Mouse (Mus musculus) erythroblast, embryonic 14.5 days (primary cell): Measurements from ENCODE around the gene Acsl3. TPM values are rescaled to one million over a fixed set of nuclear protein-coding genes. Genes with fewer than 3 reads are reported as not detected.

ENCODE experiments used
- H3K27me3 ChIP-seq: 2 replicates; pipeline ENCODE4 v1.6.1; 2012; ENCODE audit warnings: inconsistent platforms; ENCODE audit not compliant: control insufficient read depth
- H3K36me3 ChIP-seq: 2 replicates; pipeline ENCODE4 v1.6.1; 2012; ENCODE audit warnings: mild to moderate bottlenecking, inconsistent platforms; ENCODE audit not compliant: control insufficient read depth
- H3K4me1 ChIP-seq: 2 replicates; pipeline ENCODE4 v1.6.1; 2012; ENCODE audit warnings: inconsistent platforms; ENCODE audit not compliant: control insufficient read depth
- H3K4me3 ChIP-seq: replicated peaks from 2 replicates; pipeline ENCODE3; 2012; ENCODE audit warnings: moderate library complexity, mild to moderate bottlenecking, inconsistent platforms
- H3K9me3 ChIP-seq: 2 replicates; pipeline ENCODE4 v1.6.1; 2012; ENCODE audit warnings: low read length, inconsistent platforms, mixed read lengths; ENCODE audit not compliant: control insufficient read depth
- GATA1 ChIP-seq: IDR thresholded peaks from 2 replicates; pipeline ENCODE4 v1.6.1; 2012; ENCODE audit warnings: low read length, inconsistent platforms, mixed read lengths
- TAL1 ChIP-seq: IDR thresholded peaks from 3 replicates; pipeline ENCODE4 v1.6.1; 2012; ENCODE audit warnings: low read length, inconsistent platforms, mixed read lengths
- polyA plus RNA-seq: library from polyadenylated mRNA; stranded (reverse); fragments of >175 nt; gene quantifications from 2 replicates; pipeline ENCODE4 v1.2.3, GENCODE M21; 2012

The Acsl3 gene
- polyA plus RNA-seq, 1 experiment = 0.11 TPM

- TF ChIP-seq GATA1 (no peak), TAL1 (no peak)
- H3K36me3 ChIP-seq = no peaks in the 10 kb centered on the region
- no peak overlapping the region for H3K4me3 ChIP-seq
- no peaks in the 10 kb centered on the region for H3K27me3 ChIP-seq
- H3K9me3 ChIP-seq = no peaks in the 10 kb centered on the region
- no peaks in the 10 kb centered on the region for H3K4me1 ChIP-seq
Observed at GRCm38 (mm10) chr1:78725617-78726223, 68.1 kb downstream of the Acsl3 start.

DNA sequence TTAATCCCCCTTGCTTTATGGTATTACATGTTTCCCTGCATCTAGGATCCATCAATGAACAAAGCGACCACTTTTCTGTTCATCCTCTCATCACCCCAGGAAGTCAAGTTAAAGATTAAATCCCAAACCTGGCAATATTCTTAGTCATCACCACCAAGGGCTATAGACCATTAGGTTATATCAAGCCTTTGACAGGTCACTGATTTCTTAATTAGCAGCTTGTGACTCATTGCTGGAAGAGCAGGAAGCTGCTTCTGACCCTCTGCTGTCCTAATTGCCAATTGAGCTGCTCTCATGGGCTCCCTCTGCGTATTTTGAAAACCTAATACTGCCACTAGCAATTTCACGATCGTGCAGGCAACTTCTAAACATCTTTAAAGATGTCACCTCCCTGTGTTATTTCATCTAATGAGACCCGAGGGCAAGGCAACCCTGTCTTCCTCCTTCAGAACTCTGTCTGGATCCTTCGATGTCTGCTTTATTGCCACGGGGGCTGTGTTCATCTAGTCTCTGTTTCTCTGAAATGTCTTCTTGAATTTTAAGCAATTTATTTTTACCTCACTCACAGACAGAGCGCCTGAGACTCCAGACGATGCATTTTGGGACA, 72.6 kb downstream of the Acsl3 start:
- Histone ChIP-seq H3K4me1 (no peaks in the 10 kb centered on the region), H3K9me3 (no peaks in the 10 kb centered on the region; the same call in 1 of the 2 replicates), H3K4me3 (no peak overlapping the region), H3K27me3 (no peaks in the 10 kb centered on the region), H3K36me3 (no peaks in the 10 kb centered on the region)
- TF ChIP-seq GATA1 (no peak), TAL1 (no peak)

DNA sequence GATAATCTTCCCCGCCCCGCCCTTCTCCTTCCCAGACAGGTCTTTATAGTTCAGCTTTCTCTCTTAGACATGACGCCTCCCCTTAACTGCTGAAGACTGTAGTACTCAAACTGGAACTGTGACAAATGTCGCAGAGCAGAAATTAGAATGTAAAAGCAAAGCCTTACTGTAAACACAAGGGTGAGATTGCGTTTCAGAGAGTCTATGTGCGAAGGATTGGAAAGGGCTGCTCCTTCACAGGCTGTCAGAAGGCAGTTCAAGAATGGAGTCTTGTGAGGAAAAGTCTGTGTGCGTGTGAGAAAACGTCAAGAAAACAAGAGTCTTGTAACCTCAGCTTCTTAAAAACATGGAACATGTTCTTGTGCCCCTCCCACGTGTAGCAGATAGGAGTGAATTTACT, 74.7 kb downstream of the Acsl3 start:
- Histone ChIP-seq H3K4me1 (no peaks in the 10 kb centered on the region), H3K36me3 (no peaks in the 10 kb centered on the region), H3K27me3 (no peaks in the 10 kb centered on the region), H3K9me3 (no peaks in the 10 kb centered on the region; the same call in 1 of the 2 replicates), H3K4me3 (no peak overlapping the region)
- TF ChIP-seq GATA1 = no peak
- no peak for TF ChIP-seq TAL1

GRCm38 (mm10) chr1:78734261-78735000, 76.8 kb downstream of the Acsl3 start:
- no peaks in the 10 kb centered on the region; the same call in 1 of the 2 replicates for H3K9me3 ChIP-seq
- no peaks in the 10 kb centered on the region for H3K36me3 ChIP-seq
- no peak overlapping the region for H3K4me3 ChIP-seq
- no peaks in the 10 kb centered on the region for H3K27me3 ChIP-seq
- TF ChIP-seq TAL1 (no peak), GATA1 (no peak)
- H3K4me1 ChIP-seq = no peaks in the 10 kb centered on the region

GRCm38 (mm10) chr1:78737646-78738045, 80.0 kb downstream of the Acsl3 start:
- Histone ChIP-seq H3K4me3 (no peak overlapping the region), H3K9me3 (peaks cover 2% of the 10 kb centered on the region; the same call in 1 of the 2 replicates), H3K27me3 (no peaks in the 10 kb centered on the region), H3K4me1 (no peaks in the 10 kb centered on the region), H3K36me3 (no peaks in the 10 kb centered on the region)
- TF ChIP-seq TAL1 (no peak), GATA1 (no peak)

GRCm38 (mm10) chr1:78740676-78741075, 83.1 kb downstream of the Acsl3 start:
- Histone ChIP-seq H3K9me3 (peaks cover 2% of the 10 kb centered on the region; the same call in 1 of the 2 replicates), H3K4me1 (no peaks in the 10 kb centered on the region), H3K36me3 (no peaks in the 10 kb centered on the region), H3K4me3 (no peak overlapping the region), H3K27me3 (no peaks in the 10 kb centered on the region)
- no peak for TF ChIP-seq TAL1
- TF ChIP-seq GATA1 = no peak

DNA sequence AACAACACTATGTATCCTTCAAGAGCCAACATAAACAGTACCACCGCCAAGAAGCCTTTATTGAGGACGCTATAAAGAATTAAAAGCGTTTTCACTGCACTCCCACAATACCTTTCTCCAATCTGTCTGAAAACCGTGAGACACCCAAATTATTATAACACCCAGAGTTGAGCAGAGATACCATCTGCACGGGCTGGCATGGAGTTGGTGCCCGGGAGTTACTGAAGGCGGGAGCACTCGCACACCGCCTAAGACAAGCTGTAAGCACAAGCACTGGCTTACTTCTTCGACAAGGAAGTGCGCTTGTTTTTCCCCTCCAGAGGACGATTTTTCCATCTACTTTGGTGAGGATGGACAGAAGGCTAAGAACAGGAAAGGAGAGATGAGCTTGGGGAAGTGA, 84.6 kb downstream of the Acsl3 start:
- Histone ChIP-seq H3K9me3 (peaks cover 2% of the 10 kb centered on the region; the same call in 1 of the 2 replicates), H3K4me1 (no peaks in the 10 kb centered on the region), H3K4me3 (no peak overlapping the region), H3K36me3 (no peaks in the 10 kb centered on the region), H3K27me3 (no peaks in the 10 kb centered on the region)
- TF ChIP-seq TAL1 = no peak
- no peak for TF ChIP-seq GATA1

DNA sequence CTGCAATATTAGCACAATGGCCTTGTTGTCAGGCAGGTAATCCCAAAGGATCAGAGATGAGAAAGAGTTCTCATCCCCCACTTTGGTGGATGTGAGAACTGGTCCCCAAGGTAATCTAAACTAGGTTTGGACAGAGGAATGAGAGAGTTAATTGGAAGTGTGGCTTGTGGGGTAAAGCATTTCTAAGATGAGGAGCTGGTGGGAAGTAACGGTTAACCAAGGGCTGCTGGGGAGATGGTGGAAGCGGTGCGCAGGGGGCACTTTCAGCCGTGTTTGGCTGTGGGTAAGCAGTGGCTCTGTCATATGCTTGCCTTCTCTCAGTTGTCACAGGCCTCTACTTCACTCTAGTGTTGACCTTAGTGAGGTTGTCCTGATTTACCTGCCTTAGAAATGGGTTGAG, 85.7 kb downstream of the Acsl3 start:
- H3K4me3 ChIP-seq = no peak overlapping the region
- H3K36me3 ChIP-seq = no peaks in the 10 kb centered on the region
- no peaks in the 10 kb centered on the region for H3K27me3 ChIP-seq
- no peaks in the 10 kb centered on the region for H3K4me1 ChIP-seq
- TF ChIP-seq TAL1 = no peak
- TF ChIP-seq GATA1 = no peak
- H3K9me3 ChIP-seq = peaks cover 4% of the 10 kb centered on the region; the same call in 1 of the 2 replicates

DNA sequence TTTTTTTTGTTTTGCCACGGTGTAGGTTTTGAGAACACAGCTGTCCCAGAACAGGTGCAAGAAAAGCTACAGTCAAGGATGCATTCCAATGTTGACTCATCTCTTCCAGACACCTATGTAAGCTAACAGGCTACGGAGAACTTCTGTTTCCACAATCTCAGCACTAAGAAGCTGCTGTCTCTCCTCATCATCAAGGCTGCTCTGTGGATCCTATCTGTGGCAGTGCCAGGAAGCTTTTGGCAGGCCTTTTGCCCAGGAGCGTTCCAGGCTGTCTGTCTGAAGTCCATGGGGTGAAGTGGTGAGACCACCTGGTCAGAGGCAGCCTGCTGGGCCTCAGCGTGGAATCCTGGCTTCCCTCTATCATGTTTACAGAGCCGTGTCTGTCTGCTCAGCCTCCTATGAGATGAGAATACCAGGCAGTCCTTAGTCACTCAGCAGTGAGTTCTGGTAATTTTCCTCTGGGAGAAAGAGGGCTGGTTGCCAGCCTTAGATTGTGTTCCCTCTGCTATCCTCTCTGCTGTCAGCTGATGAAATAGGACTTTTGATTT, 87.7 kb downstream of the Acsl3 start:
- H3K27me3 ChIP-seq = no peaks in the 10 kb centered on the region
- no peaks in the 10 kb centered on the region for H3K36me3 ChIP-seq
- H3K4me1 ChIP-seq = no peaks in the 10 kb centered on the region
- TF ChIP-seq GATA1 (no peak), TAL1 (no peak)
- H3K9me3 ChIP-seq = peaks cover 4% of the 10 kb centered on the region; the same call in 1 of the 2 replicates
- H3K4me3 ChIP-seq = no peak overlapping the region

Other genes starting within 250 kb of the Acsl3 start
- 0.63 and 0.72 TPM in 2 replicates for gene Farsb, start 168.9 kb upstream of the Acsl3 start, polyA plus RNA-seq
- not detected in 2 replicates for gene Mogat1, start 146.8 kb upstream of the Acsl3 start, polyA plus RNA-seq
- not detected in 2 replicates for gene BC035947, start 145.7 kb upstream of the Acsl3 start, polyA plus RNA-seq
- 0.01 and 0.02 TPM in 2 replicates for gene Utp14b, start 213 bp downstream of the Acsl3 start, polyA plus RNA-seq
- not detected in 2 replicates for gene Kcne4, start 158.9 kb downstream of the Acsl3 start, polyA plus RNA-seq